Mouse (Mus musculus) urinary bladder, adult 2 months (tissue): ENCODE measurements around the gene Evi2. TPM values are rescaled to one million over a fixed set of nuclear protein-coding genes. Genes with fewer than 3 reads are reported as not detected.

ENCODE experiments used
- DNase-seq: peaks from one replicate; pipeline ENCODE4 v3.0.0; 2022; ENCODE audit warnings: low spot score
- polyA plus RNA-seq: library from polyadenylated mRNA; depleted of rRNA; stranded (reverse); fragments of >200 nt; gene quantifications from 2 replicates; pipeline ENCODE4 v1.2.3, GENCODE M21; 2012

Evi2 gene
- polyA plus RNA-seq, 1 experiment = 0.50 TPM

- DNase-seq = no peak
Measured at GRCm38 (mm10) chr11:79524310-79524575, 6.1 kb downstream of the Evi2 start.

GRCm38 (mm10) chr11:79523560-79524309 lies 6.7 kb downstream of the Evi2 start, which contains the start of gene Evi2b:
Evi2b (minus strand) TSS chr11:79523762.
- no peak for DNase-seq

GRCm38 (mm10) chr11:79522944-79523343 lies 7.4 kb downstream of the Evi2 start:
- DNase-seq = no peak

- DNase-seq = no peak
Measured at GRCm38 (mm10) chr11:79521930-79522329, 8.5 kb downstream of the Evi2 start.

- DNase-seq = no peak
Measured at GRCm38 (mm10) chr11:79520772-79521171, 9.6 kb downstream of the Evi2 start.

GRCm38 (mm10) chr11:79519878-79520291 lies 10.5 kb downstream of the Evi2 start:
- no peak for DNase-seq

- DNase-seq = no peak
Measured at GRCm38 (mm10) chr11:79519299-79519698, 11.1 kb downstream of the Evi2 start.

- DNase-seq = no peak
Measured at GRCm38 (mm10) chr11:79515798-79516197, 14.6 kb downstream of the Evi2 start.

- no peak for DNase-seq
Measured at GRCm38 (mm10) chr11:79515331-79515730, 15.1 kb downstream of the Evi2 start.

GRCm38 (mm10) chr11:79511970-79512369 lies 18.4 kb downstream of the Evi2 start:
- DNase-seq = no peak

GRCm38 (mm10) chr11:79504506-79504905 lies 25.9 kb downstream of the Evi2 start:
- DNase-seq = no peak

GRCm38 (mm10) chr11:79503845-79504244 lies 26.5 kb downstream of the Evi2 start, which contains the start of gene Omg:
Omg (minus strand) TSS chr11:79504084.
- DNase-seq = no peak

- no peak for DNase-seq
Measured at GRCm38 (mm10) chr11:79502917-79503316, 27.5 kb downstream of the Evi2 start.

GRCm38 (mm10) chr11:79494976-79495800 lies 35.2 kb downstream of the Evi2 start:
- no peak for DNase-seq

- no peak for DNase-seq
Measured at GRCm38 (mm10) chr11:79484721-79485120, 45.7 kb downstream of the Evi2 start.

GRCm38 (mm10) chr11:79483876-79484528 lies 46.4 kb downstream of the Evi2 start:
- peak; percentile 21 for DNase-seq

- no peak for DNase-seq
Measured at GRCm38 (mm10) chr11:79483392-79483791, 47.0 kb downstream of the Evi2 start.

- no peak for DNase-seq
Measured at GRCm38 (mm10) chr11:79468097-79468496, 62.3 kb downstream of the Evi2 start.
